Mouse (Mus musculus) lung, adult 2 months (tissue): ENCODE results near the gene Fkbp1a. TPM values are rescaled to one million over a fixed set of nuclear protein-coding genes. Genes with fewer than 3 reads are reported as not detected.
A peak's percentile ranks its signal among the peaks of the same experiment; 100 is the strongest.

ENCODE experiments used
- DNase-seq: peaks from one replicate; pipeline ENCODE4 v3.0.0; 2022
- H3K4me1 ChIP-seq: fragments of 200-500 bp; 2 replicates; pipeline ENCODE4 v1.6.1; 2011; ENCODE audit warnings: low read length; ENCODE audit not compliant: control insufficient read depth, insufficient read depth
- H3K4me3 ChIP-seq: fragments of 200-500 bp; replicated peaks from 2 replicates; pipeline ENCODE3; 2011; ENCODE audit warnings: low read depth, mild to moderate bottlenecking, control low read depth, low read length; ENCODE audit errors: extremely low read depth
- CTCF ChIP-seq: fragments of 200-500 bp; IDR thresholded peaks from 2 replicates; pipeline ENCODE4 v1.5.1; 2011; ENCODE audit warnings: mild to moderate bottlenecking, low read length, control low read depth; ENCODE audit not compliant: insufficient read depth
- POLR2A ChIP-seq: fragments of 200-500 bp; IDR thresholded peaks from 2 replicates; pipeline ENCODE4 v1.6.1; 2011; ENCODE audit warnings: low read depth, mild to moderate bottlenecking, control low read depth, low read length, borderline replicate concordance; ENCODE audit errors: extremely low read depth
- WGBS: fragments of 180-500 bp; shearing (Covaris S2); methylation state at CpG from one replicate; pipeline ENCODE4 v1.1.7; 2018; 5-methylcytosine and 5-hydroxymethylcytosine counted together
- polyA plus RNA-seq: library from polyadenylated mRNA; depleted of rRNA; stranded (reverse); fragments of >200 nt; gene quantifications from 2 replicates; pipeline ENCODE4 v1.2.3, GENCODE M21; 2012

Gene Fkbp1a
- polyA plus RNA-seq, 1 experiment: 214 TPM

GRCm38 (mm10) chr2:151543063-151543895 lies 996 bp downstream of the Fkbp1a start:
- under 1% methylated on average over 21 of the region's 21 CpGs for WGBS
- TF ChIP-seq CTCF (no peak), POLR2A (no peak)
- peak; percentile 36 for DNase-seq
- H3K4me3 ChIP-seq: peak overlapping the region; percentile 84
- H3K4me1 ChIP-seq: peaks cover 13% of the 10 kb centered on the region

- no peak for TF ChIP-seq CTCF
- TF ChIP-seq POLR2A: no peak
- Histone ChIP-seq H3K4me3 (peak overlapping the region; percentile 57), H3K4me1 (peaks cover 20% of the 10 kb centered on the region)
- no peak for DNase-seq
- WGBS: 41% methylated on average over 6 of the region's 6 CpGs
These were observed 2.4 kb downstream of the Fkbp1a start for GRCm38 (mm10) chr2:151544673-151545072.

- no peak for DNase-seq
- Histone ChIP-seq H3K4me3 (no peak overlapping the region), H3K4me1 (peaks cover 18% of the 10 kb centered on the region)
- 69% methylated on average over 4 of the region's 4 CpGs for whole genome bisulfite sequencing
- TF ChIP-seq POLR2A (no peak), CTCF (no peak)
These were observed 4.3 kb downstream of the Fkbp1a start for GRCm38 (mm10) chr2:151546571-151546970.

DNA sequence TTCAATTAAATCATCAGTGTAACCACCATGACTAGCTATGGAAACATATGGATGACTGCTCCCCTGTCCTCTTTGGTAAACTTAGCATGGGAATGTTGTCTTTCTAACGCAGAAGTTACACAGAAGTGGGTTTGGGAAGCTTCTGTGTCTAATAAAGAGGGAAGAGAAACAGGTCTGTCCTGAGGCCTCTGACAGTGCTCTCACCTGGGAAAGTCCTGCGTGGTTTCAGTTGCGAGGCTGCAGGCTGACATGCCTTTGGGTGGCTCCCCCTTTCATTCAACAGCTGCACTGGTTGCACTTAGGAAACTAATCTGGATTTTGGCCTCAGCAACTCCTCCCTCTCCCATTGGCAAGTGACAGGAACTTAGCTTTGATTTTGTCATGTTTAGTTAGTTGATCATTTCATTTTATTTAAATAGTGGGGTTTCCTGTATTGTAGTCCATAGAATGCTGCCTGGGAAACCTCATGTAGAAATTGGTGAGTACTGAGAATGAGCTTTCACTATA lies 7.4 kb downstream of the Fkbp1a start:
- no peak for TF ChIP-seq CTCF
- TF ChIP-seq POLR2A: no peak
- WGBS: 67% methylated on average over 3 of the region's 3 CpGs
- Histone ChIP-seq H3K4me3 (no peak overlapping the region), H3K4me1 (peaks cover 17% of the 10 kb centered on the region)
- no peak for DNase-seq

- TF ChIP-seq CTCF: no peak
- TF ChIP-seq POLR2A: no peak
- no peak for DNase-seq
- WGBS: 65% methylated on average over 7 of the region's 7 CpGs
- no peak overlapping the region for H3K4me3 ChIP-seq
- peaks cover 2% of the 10 kb centered on the region for H3K4me1 ChIP-seq
These were observed 20.9 kb downstream of the Fkbp1a start for GRCm38 (mm10) chr2:151562930-151563921.

DNA sequence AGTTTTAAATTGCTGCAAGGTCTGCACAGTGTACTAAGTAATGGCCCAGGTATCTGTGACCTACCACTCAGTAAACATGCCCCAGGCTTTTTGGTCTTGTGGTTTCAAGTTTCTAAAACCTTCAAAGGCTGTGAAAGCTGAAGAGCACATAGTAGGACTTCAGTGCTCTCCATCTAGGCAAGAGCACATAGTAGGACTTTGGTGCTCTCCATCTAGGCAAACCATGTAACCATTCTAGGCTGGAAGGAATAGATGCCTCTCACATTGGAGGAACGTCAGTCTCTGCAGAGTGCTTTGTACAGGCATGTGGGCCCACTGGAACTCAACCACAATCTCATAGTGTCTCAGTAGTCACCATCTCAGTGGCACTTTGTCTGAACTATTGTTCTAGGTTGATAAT lies 21.7 kb downstream of the Fkbp1a start:
- Histone ChIP-seq H3K4me3 (no peak overlapping the region), H3K4me1 (peaks cover 2% of the 10 kb centered on the region)
- no peak for DNase-seq
- TF ChIP-seq POLR2A (no peak), CTCF (no peak)
- WGBS: 80% methylated on average over 1 of the region's 1 CpGs

- no peak overlapping the region for H3K4me3 ChIP-seq
- TF ChIP-seq CTCF (no peak), POLR2A (no peak)
- no peak for DNase-seq
- H3K4me1 ChIP-seq: peaks cover 2% of the 10 kb centered on the region
- 31% methylated on average over 3 of the region's 3 CpGs for WGBS
These were observed 22.7 kb downstream of the Fkbp1a start for GRCm38 (mm10) chr2:151564986-151565385.

GRCm38 (mm10) chr2:151566856-151567255 lies 24.6 kb downstream of the Fkbp1a start:
- Histone ChIP-seq H3K4me3 (no peak overlapping the region), H3K4me1 (peaks cover 2% of the 10 kb centered on the region)
- no peak for TF ChIP-seq POLR2A
- no peak for TF ChIP-seq CTCF
- 73% methylated on average over 6 of the region's 6 CpGs for WGBS
- DNase-seq: no peak

DNA sequence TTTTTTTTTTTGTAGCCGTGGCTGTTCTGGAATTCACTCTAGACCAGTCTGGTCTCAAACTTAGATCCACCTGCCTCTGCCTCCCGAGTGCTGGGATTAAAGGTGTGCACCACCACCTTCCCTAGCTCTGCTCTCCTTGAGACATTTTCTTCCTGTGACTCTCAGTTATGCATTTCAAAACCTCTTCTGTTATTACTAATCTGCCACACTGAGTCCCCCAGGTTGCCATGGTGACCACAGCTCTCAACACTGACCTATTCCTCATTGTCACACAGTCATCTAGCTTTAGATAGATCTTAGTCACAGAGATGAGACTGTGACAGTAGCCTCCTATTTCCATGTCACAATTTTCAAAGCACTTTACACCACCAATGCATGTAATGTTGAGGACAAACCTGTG lies 27.2 kb downstream of the Fkbp1a start:
- TF ChIP-seq CTCF (no peak), POLR2A (no peak)
- H3K4me1 ChIP-seq: peaks cover 4% of the 10 kb centered on the region
- 70% methylated on average over 2 of the region's 2 CpGs for WGBS
- H3K4me3 ChIP-seq: no peak overlapping the region
- DNase-seq: no peak
